Mouse (Mus musculus) spleen, adult 2 months (tissue): Measurements from ENCODE around the gene Mybpc2. TPM values are rescaled to one million over a fixed set of nuclear protein-coding genes. Genes with fewer than 3 reads are reported as not detected.
A peak's percentile ranks its signal among the peaks of the same experiment; 100 is the strongest.

Experiments
- DNase-seq, 2 experiments: peaks; one replicate each; pipeline versions ENCODE4 v3.0.0 to v3.0.0-alpha.2; 2012 to 2021; ENCODE audit warnings: low spot score in 2 of 2, low read depth in 1 of 2
- H3K27ac ChIP-seq: fragments of 200-500 bp; 2 replicates; pipeline ENCODE4 v1.5.1; 2012; ENCODE audit warnings: low read length, inconsistent platforms; ENCODE audit not compliant: insufficient read depth
- H3K27me3 ChIP-seq: fragments of 200-500 bp; 2 replicates; pipeline ENCODE4 v1.6.1; 2012; ENCODE audit warnings: mild to moderate bottlenecking, moderate library complexity, low read length, inconsistent platforms; ENCODE audit not compliant: control insufficient read depth, insufficient read depth
- H3K36me3 ChIP-seq: fragments of 200-500 bp; 2 replicates; pipeline ENCODE4 v1.6.1; 2012; ENCODE audit warnings: mild to moderate bottlenecking, low read length, inconsistent platforms; ENCODE audit not compliant: control insufficient read depth, insufficient read depth
- H3K4me1 ChIP-seq: fragments of 200-500 bp; 2 replicates; pipeline ENCODE4 v1.6.1; 2011; ENCODE audit warnings: inconsistent platforms; ENCODE audit not compliant: control insufficient read depth, insufficient read depth, insufficient read length
- H3K4me3 ChIP-seq: fragments of 200-500 bp; 2 replicates; pipeline ENCODE4 v1.5.1; 2011; ENCODE audit warnings: mild to moderate bottlenecking, inconsistent platforms; ENCODE audit not compliant: insufficient read depth, insufficient read length; ENCODE audit errors: extremely low read depth
- CTCF ChIP-seq: fragments of 200-500 bp; IDR thresholded peaks from 2 replicates; pipeline ENCODE4 v1.5.1; 2011; ENCODE audit warnings: mild to moderate bottlenecking, inconsistent platforms; ENCODE audit not compliant: insufficient read depth, insufficient read length, insufficient replicate concordance; ENCODE audit errors: extremely low read depth
- POLR2A ChIP-seq: fragments of 200-500 bp; IDR thresholded peaks from 2 replicates; pipeline ENCODE4 v1.6.1; 2011; ENCODE audit warnings: low read depth, low read length, inconsistent platforms
- WGBS: fragments of 180-500 bp; shearing (Covaris S2); methylation state at CpG from one replicate; pipeline ENCODE4 v1.1.7; 2018; 5-methylcytosine and 5-hydroxymethylcytosine counted together
- polyA plus RNA-seq: library from polyadenylated mRNA; depleted of rRNA; stranded (reverse); fragments of >200 nt; gene quantifications from 2 replicates; pipeline ENCODE4 v1.2.3, GENCODE M21; 2012

The Mybpc2 gene
- polyA plus RNA-seq, 1 experiment, result 1.4 TPM

GRCm38 (mm10) chr7:44471880-44472557 lies 52.4 kb downstream of the Mybpc2 start:
- no peak for DNase-seq
- Histone ChIP-seq H3K27me3 (peaks cover 5% of the 10 kb centered on the region; the same call in 1 of the 2 replicates), H3K27ac (no peak overlapping the region), H3K36me3 (no peaks in the 10 kb centered on the region), H3K4me1 (0 out of 2 replicates have a peak, but pooled peaks cover 4% of the 10 kb centered on the region), H3K4me3 (no peak overlapping the region)
- TF ChIP-seq CTCF (no peak), POLR2A (no peak)
- WGBS, result 54% methylated on average over 6 of the region's 6 CpGs

- no peak for DNase-seq
- H3K27me3 ChIP-seq, result peaks cover 5% of the 10 kb centered on the region; the same call in 1 of the 2 replicates
- H3K36me3 ChIP-seq, result no peaks in the 10 kb centered on the region
- H3K27ac ChIP-seq, result no peak overlapping the region
- WGBS, result 92% methylated on average over 16 of the region's 16 CpGs
- H3K4me3 ChIP-seq, result no peak overlapping the region
- 0 out of 2 replicates have a peak, but pooled peaks cover 4% of the 10 kb centered on the region for H3K4me1 ChIP-seq
- TF ChIP-seq CTCF, result no peak
- no peak for TF ChIP-seq POLR2A
These were observed 53.5 kb downstream of the Mybpc2 start for GRCm38 (mm10) chr7:44470696-44471612.

GRCm38 (mm10) chr7:44469677-44470675 lies 54.5 kb downstream of the Mybpc2 start:
- 0 out of 2 replicates have a peak, but pooled peaks cover 4% of the 10 kb centered on the region for H3K4me1 ChIP-seq

GRCm38 (mm10) chr7:44468644-44469285 lies 55.7 kb downstream of the Mybpc2 start:
- 85% methylated on average over 15 of the region's 15 CpGs for WGBS

More at GRCm38 (mm10) chr7:44469677-44470675, 54.5 kb downstream of the Mybpc2 start:
- Histone ChIP-seq H3K27ac (no peak overlapping the region; the same call in 1 of the 2 replicates), H3K27me3 (peaks cover 2% of the 10 kb centered on the region; the same call in 1 of the 2 replicates), H3K36me3 (no peaks in the 10 kb centered on the region), H3K4me3 (no peak overlapping the region)
- no peak for DNase-seq
- WGBS, result 90% methylated on average over 16 of the region's 16 CpGs
- TF ChIP-seq CTCF, result no peak
- no peak for TF ChIP-seq POLR2A

GRCm38 (mm10) chr7:44467811-44468411 lies 56.5 kb downstream of the Mybpc2 start, which contains the start of gene Josd2:
TSS of gene Josd2 (plus strand) at chr7:44467980.
- peak within 1 kb of the TSS; percentile 77 for H3K4me3 ChIP-seq
- under 1% methylated on average over 42 of the region's 42 CpGs for WGBS
- H3K4me1 ChIP-seq, result 0 out of 2 replicates have a peak, but pooled peaks cover 4% of the 10 kb centered on the region
- H3K36me3 ChIP-seq, result no peaks in the 10 kb centered on the region
- DNase-seq, result peak; percentile 90 to 95
- TF ChIP-seq POLR2A (peak; percentile 11; the same call in 1 of the 2 replicates), CTCF (no peak)
- H3K27ac ChIP-seq, result peak within 1 kb of the TSS; percentile 54
- no peaks in the 10 kb centered on the region for H3K27me3 ChIP-seq

More at GRCm38 (mm10) chr7:44468644-44469285, 55.7 kb downstream of the Mybpc2 start:
- no peak for DNase-seq
- H3K27me3 ChIP-seq, result no peaks in the 10 kb centered on the region
- no peaks in the 10 kb centered on the region for H3K36me3 ChIP-seq
- 0 out of 2 replicates have a peak, but pooled peaks cover 4% of the 10 kb centered on the region for H3K4me1 ChIP-seq
- peak overlapping the region; percentile 77 for H3K4me3 ChIP-seq
- TF ChIP-seq CTCF (no peak), POLR2A (no peak)
- H3K27ac ChIP-seq, result peak overlapping the region; percentile 6; the same call in 1 of the 2 replicates
